Mouse (Mus musculus): ENCODE data around the gene Zfp94.
A peak's percentile ranks its signal among the peaks of the same experiment; 100 is the strongest.

The Zfp94 gene

GRCm38 (mm10) chr7:24316567-24317092 is at the start of gene Zfp94:
Gene Zfp94 (minus strand): TSS chr7:24316666.
- peak; percentile 98 for DNase-seq

- DNase-seq, result no peak
Measured at GRCm38 (mm10) chr7:24365258-24366014, 49.0 kb upstream of the Zfp94 start.

GRCm38 (mm10) chr7:24364827-24365226 is 48.4 kb upstream of the Zfp94 start:
- peak; percentile 78 for DNase-seq

GRCm38 (mm10) chr7:24363228-24363627 is 46.8 kb upstream of the Zfp94 start:
- DNase-seq, result no peak

GRCm38 (mm10) chr7:24361001-24361400 is 44.5 kb upstream of the Zfp94 start:
- no peak for DNase-seq

GRCm38 (mm10) chr7:24359269-24359668 is 42.8 kb upstream of the Zfp94 start:
- no peak for DNase-seq

- no peak for DNase-seq
Measured at GRCm38 (mm10) chr7:24357899-24358298, 41.4 kb upstream of the Zfp94 start.

GRCm38 (mm10) chr7:24356081-24356480 is 39.6 kb upstream of the Zfp94 start:
- no peak for DNase-seq

GRCm38 (mm10) chr7:24355646-24356045 is 39.2 kb upstream of the Zfp94 start:
- DNase-seq, result no peak

- DNase-seq, result no peak
Measured at GRCm38 (mm10) chr7:24348896-24349295, 32.4 kb upstream of the Zfp94 start, which contains the start of gene Lypd5. Gene Lypd5 (plus strand): TSS chr7:24349196.

GRCm38 (mm10) chr7:24346444-24346843 is 30.0 kb upstream of the Zfp94 start:
- no peak for DNase-seq

GRCm38 (mm10) chr7:24343701-24344272 is 27.3 kb upstream of the Zfp94 start:
- DNase-seq, result peak; percentile 35

- no peak for DNase-seq
Measured at GRCm38 (mm10) chr7:24338241-24338640, 21.8 kb upstream of the Zfp94 start.

GRCm38 (mm10) chr7:24335699-24336309 is 19.3 kb upstream of the Zfp94 start:
- peak; percentile 63 for DNase-seq

GRCm38 (mm10) chr7:24333304-24333986 is 17.0 kb upstream of the Zfp94 start, which contains the start of gene Tescl:
Gene Tescl (minus strand): TSS chr7:24333936.
- no peak for DNase-seq

GRCm38 (mm10) chr7:24327281-24327975 is 11.0 kb upstream of the Zfp94 start:
- DNase-seq, result no peak

GRCm38 (mm10) chr7:24326273-24327135 is 10.0 kb upstream of the Zfp94 start:
- peak; percentile 28 for DNase-seq

- peak; percentile 72 for DNase-seq
Measured at GRCm38 (mm10) chr7:24325675-24326128, 9.2 kb upstream of the Zfp94 start.

- DNase-seq, result no peak
Measured at GRCm38 (mm10) chr7:24325197-24325596, 8.7 kb upstream of the Zfp94 start.

- no peak for DNase-seq
Measured at GRCm38 (mm10) chr7:24322593-24322992, 6.1 kb upstream of the Zfp94 start.

- DNase-seq, result no peak
Measured at GRCm38 (mm10) chr7:24318942-24319341, 2.5 kb upstream of the Zfp94 start.

All from right cerebral cortex, adult 18-20 months (tissue).